Mouse (Mus musculus) testis, adult 2 months (tissue): ENCODE results near the gene Pkig. TPM values are rescaled to one million over a fixed set of nuclear protein-coding genes. Genes with fewer than 3 reads are reported as not detected.

Experiments
- H3K27ac ChIP-seq: fragments of 200-500 bp; 2 replicates; pipeline ENCODE4 v1.5.1; 2012; ENCODE audit warnings: low read depth, low read length; ENCODE audit not compliant: control insufficient read depth, insufficient read depth
- H3K27me3 ChIP-seq: fragments of 200-500 bp; 2 replicates; pipeline ENCODE4 v1.6.1; 2012; ENCODE audit warnings: mild to moderate bottlenecking, low read length, moderate library complexity; ENCODE audit not compliant: control insufficient read depth, insufficient read depth
- H3K36me3 ChIP-seq: fragments of 200-500 bp; 2 replicates; pipeline ENCODE4 v1.6.1; 2012; ENCODE audit warnings: mild to moderate bottlenecking, low read length; ENCODE audit not compliant: control insufficient read depth, insufficient read depth
- H3K4me1 ChIP-seq: fragments of 200-500 bp; 2 replicates; pipeline ENCODE4 v1.6.1; 2012; ENCODE audit warnings: low read length; ENCODE audit not compliant: control insufficient read depth, insufficient read depth
- H3K4me3 ChIP-seq: fragments of 200-500 bp; 2 replicates; pipeline ENCODE4 v1.5.1; 2012; ENCODE audit warnings: low read depth, mild to moderate bottlenecking, low read length, moderate library complexity, mixed read lengths; ENCODE audit not compliant: control insufficient read depth
- CTCF ChIP-seq: fragments of 200-500 bp; IDR thresholded peaks from 2 replicates; pipeline ENCODE4 v1.5.1; 2012; ENCODE audit warnings: low read depth, mild to moderate bottlenecking, inconsistent platforms, low read length, moderate library complexity; ENCODE audit not compliant: control insufficient read depth, insufficient read depth, insufficient replicate concordance
- POLR2A ChIP-seq: fragments of 200-500 bp; IDR thresholded peaks from 2 replicates; pipeline ENCODE4 v1.6.1; 2012; ENCODE audit warnings: low read depth, mild to moderate bottlenecking, inconsistent platforms, low read length, moderate library complexity; ENCODE audit not compliant: control insufficient read depth
- polyA plus RNA-seq: library from polyadenylated mRNA; depleted of rRNA; stranded (reverse); fragments of >200 nt; gene quantifications from 2 replicates; pipeline ENCODE4 v1.2.3, GENCODE M21; 2012

Gene Pkig
- polyA plus RNA-seq, 1 experiment: 319 TPM

DNA sequence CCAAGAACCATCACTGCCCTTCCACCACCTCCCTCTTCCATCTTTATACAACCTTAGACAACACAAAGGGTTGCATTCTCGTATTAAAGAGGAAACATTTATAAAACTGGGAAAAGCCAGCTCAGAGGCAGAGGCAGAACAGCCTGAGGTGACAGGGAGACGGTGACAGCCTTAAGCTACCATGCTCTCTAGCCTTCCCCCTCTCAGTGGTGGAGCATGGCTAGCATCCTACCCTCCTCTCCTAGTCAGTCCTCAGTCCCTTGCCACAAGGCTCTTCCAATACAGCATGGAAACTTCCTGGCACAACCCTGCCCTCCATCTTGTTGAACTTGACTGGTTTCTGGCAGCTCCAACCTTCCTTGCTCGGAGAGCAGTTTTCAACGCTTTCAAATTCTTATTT, 70.1 kb downstream of the Pkig start:
- Histone ChIP-seq H3K36me3 (no peaks in the 10 kb centered on the region), H3K4me1 (no peaks in the 10 kb centered on the region), H3K27me3 (no peaks in the 10 kb centered on the region), H3K27ac (no peak overlapping the region), H3K4me3 (no peak overlapping the region)
- TF ChIP-seq POLR2A (no peak), CTCF (no peak)

DNA sequence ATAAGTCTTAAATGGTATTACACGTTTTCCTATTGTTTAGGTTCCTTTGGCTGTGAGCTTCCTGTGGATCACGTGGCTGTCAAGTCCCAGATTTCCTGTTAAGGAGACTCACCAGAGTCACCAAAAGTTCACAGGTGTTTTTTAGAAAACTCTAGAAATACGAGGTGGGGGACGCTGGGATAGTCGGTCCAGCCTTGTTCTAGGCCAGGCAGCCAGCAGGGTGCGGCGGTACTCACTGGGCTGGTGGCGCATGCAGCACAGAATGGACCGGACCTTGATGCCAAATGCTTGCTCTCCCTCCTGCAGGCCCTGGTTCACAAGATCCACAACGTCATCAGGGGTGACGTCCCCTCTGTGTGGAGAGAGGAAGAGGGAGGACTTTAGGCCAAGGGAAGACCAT, 73.8 kb downstream of the Pkig start:
- no peak overlapping the region for H3K27ac ChIP-seq
- no peaks in the 10 kb centered on the region for H3K27me3 ChIP-seq
- no peaks in the 10 kb centered on the region for H3K4me1 ChIP-seq
- TF ChIP-seq CTCF (no peak), POLR2A (no peak)
- H3K36me3 ChIP-seq: no peaks in the 10 kb centered on the region
- H3K4me3 ChIP-seq: no peak overlapping the region

DNA sequence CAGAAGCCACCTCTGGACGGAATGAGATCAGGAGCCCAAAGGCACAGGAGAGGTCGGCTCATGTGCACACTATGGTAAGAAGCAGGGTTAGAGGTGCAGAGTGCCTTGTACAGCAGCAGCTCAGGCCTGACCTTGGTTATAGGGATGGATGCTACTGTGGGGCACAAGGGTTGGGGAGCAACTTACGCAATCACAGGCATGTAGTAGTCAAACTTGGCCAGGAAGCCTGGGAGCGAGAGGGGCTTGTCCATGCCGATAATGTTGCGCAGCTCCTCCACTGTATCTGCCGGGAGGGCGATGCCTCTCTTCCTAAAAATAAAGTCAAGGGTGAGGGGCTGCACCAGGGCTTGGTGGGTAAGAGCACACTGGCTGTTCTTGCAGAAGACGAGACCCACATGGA, 77.0 kb downstream of the Pkig start:
- no peaks in the 10 kb centered on the region for H3K4me1 ChIP-seq
- no peak overlapping the region for H3K27ac ChIP-seq
- no peaks in the 10 kb centered on the region for H3K27me3 ChIP-seq
- no peaks in the 10 kb centered on the region for H3K36me3 ChIP-seq
- TF ChIP-seq POLR2A: no peak
- no peak for TF ChIP-seq CTCF
- H3K4me3 ChIP-seq: no peak overlapping the region

DNA sequence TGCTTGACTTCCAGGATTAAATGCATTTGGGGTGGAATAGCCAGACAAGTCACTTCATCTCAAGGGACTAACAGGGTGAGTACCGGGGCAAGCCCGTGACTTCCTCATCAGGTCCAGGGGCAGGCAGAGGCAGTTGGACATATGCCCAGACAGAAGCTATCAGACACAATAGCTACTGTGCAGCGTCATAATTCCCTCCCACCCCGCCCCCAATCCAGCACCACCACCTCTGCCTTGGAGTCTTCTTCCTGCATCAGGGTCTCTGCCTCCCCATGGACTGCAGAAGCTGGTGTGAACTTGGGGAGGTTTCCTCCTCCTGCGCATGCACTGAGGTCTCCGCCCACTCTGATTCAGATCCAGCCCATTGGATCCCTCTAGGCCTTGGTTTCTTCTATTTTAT, 77.8 kb downstream of the Pkig start:
- Histone ChIP-seq H3K4me3 (no peak overlapping the region), H3K27me3 (no peaks in the 10 kb centered on the region), H3K27ac (no peak overlapping the region), H3K36me3 (no peaks in the 10 kb centered on the region), H3K4me1 (no peaks in the 10 kb centered on the region)
- TF ChIP-seq POLR2A (no peak), CTCF (no peak)

DNA sequence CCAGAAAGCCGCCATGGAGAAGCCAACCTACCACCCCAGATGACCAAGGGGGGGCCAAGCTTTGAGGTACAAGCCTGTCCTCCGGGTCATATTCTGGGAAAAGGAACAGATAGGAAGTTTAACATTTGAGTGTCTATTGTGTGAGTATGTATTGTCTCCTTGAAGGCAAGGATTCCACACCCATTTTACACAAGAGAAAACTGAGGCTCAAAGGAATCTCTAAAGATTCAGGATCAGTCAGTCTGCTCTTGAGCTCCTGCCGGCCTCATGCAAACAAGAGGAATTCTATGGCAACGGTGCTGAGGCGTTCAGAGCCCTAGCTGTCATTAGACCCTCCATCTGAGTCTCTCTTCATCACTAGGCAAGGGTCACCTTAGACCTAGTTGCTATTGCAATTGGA, 84.5 kb downstream of the Pkig start:
- peaks cover 8% of the 10 kb centered on the region; the same call in 1 of the 2 replicates for H3K4me1 ChIP-seq
- no peaks in the 10 kb centered on the region for H3K27me3 ChIP-seq
- no peak for TF ChIP-seq POLR2A
- no peak for TF ChIP-seq CTCF
- no peak overlapping the region for H3K27ac ChIP-seq
- H3K36me3 ChIP-seq: no peaks in the 10 kb centered on the region
- H3K4me3 ChIP-seq: no peak overlapping the region

DNA sequence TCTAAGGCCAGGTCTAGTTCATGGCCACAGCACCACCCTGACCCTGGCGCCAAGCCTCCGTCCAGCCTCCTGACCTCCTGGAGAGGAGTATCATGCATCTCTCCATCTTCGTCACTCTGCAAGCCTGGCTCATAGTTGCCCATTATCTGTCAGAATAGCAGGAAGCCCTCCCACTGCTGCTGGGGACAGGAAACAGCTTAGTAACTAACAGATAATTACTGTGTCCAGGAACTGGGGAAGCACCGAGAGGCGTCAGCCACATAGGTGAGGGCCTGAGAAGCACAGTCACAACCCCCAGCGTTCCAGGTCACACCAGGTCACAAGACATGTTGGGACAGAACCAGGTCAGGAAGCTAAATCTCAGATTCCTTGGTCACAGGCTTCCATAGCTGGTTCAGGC, 85.2 kb downstream of the Pkig start:
- Histone ChIP-seq H3K36me3 (no peaks in the 10 kb centered on the region), H3K4me3 (no peak overlapping the region), H3K27ac (no peak overlapping the region), H3K27me3 (no peaks in the 10 kb centered on the region), H3K4me1 (peaks cover 8% of the 10 kb centered on the region; the same call in 1 of the 2 replicates)
- TF ChIP-seq POLR2A (no peak), CTCF (no peak)

DNA sequence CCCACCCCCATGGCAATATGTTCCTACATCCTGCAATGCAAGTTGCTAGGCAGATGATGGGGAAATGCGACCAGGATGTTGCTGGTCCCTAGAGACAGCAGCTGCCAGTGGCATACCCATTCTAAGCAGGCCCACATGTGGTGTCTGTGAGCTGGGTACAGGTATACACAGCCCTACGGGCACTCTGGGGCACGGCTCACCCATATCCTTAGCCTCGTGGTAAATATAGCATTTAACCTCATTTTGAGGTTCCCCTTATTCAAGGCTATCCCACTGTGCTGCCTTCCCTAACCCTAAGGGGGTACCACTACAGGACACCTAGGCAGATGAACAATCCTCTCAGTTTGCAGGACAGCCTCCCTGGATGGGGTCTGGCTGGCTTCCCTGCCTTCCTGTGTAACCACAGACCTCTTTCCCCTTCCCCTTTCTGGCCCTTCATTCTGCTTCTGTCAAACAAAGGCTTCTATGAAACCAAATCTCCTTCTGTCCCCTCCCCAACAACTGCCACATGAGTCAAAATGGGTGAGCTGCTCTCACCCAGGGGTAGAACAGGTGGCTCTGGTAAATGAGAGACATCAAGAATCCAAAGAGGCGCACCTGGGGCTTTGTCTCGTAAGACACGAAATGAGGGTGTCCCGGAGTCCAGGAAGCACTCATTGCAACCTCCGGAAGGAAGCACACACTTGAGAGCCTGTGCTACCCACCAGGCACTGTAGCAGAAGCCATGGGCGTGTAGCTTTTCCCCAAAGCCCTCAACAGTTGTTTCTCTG, 86.8 kb downstream of the Pkig start:
- Histone ChIP-seq H3K4me1 (peaks cover 18% of the 10 kb centered on the region), H3K27ac (no peak overlapping the region), H3K4me3 (no peak overlapping the region), H3K36me3 (no peaks in the 10 kb centered on the region), H3K27me3 (no peaks in the 10 kb centered on the region)
- no peak for TF ChIP-seq CTCF
- TF ChIP-seq POLR2A: no peak
